In genomic region chr11:86690383-86690782, GRCm38 (mm10) we compare ENCODE assay signal across 21 mouse cellular contexts. TPM values are rescaled to one million over a fixed set of nuclear protein-coding genes. Genes with fewer than 3 reads are reported as not detected.
DNase-seq lines count a peak whose midpoint lies in the region; ATAC-seq and TF ChIP-seq lines count a peak whose summit lies in the region.
"Had no signal": no experiment of that assay in that cellular context is flagged by ENCODE, and none has a peak within 500 bp of the region (broad histone marks: within the 10 kb centered on the region; RNA-seq: fewer than 3 reads in every experiment).

No protein-coding gene starts in this region.

- 89% methylated on average over 3 of the region's 3 CpGs for WGBS in kidney, embryonic 15.5 days
- WGBS in midbrain, postnatal 0 days: 97% methylated on average over 3 of the region's 3 CpGs

- H3K4me1 ChIP-seq in kidney, embryonic 15.5 days: peaks cover 13% of the 10 kb centered on the region
- H3K4me1 ChIP-seq in CH12.LX (ENCODE audit: control insufficient read depth in 1 of 2, insufficient read depth in 2 of 2) (peaks cover 7 to 38% of the 10 kb centered on the region in 2 experiments; a peak in 3 of 4 replicates), MEL (ENCODE audit: control insufficient read depth in 1 of 2, insufficient read depth in 2 of 2, low read length in 2 of 2) (peaks cover 11 to 14% of the 10 kb centered on the region in 2 experiments)
- no peaks in the 10 kb centered on the region for H3K4me1 ChIP-seq in midbrain, postnatal 0 days (ENCODE audit: insufficient read depth, low read length)

- H3K79me2 ChIP-seq in CH12.LX (replicated peaks; ENCODE audit: control insufficient read depth, extremely low read depth, insufficient read depth, poor library complexity, severe bottlenecking): peaks cover 56% of the 10 kb centered on the region
- peaks cover 25% of the 10 kb centered on the region for H3K79me2 ChIP-seq in MEL (ENCODE audit: control insufficient read depth, insufficient read depth, low read length, poor library complexity)

- peaks cover 83% of the 10 kb centered on the region for H3K36me3 ChIP-seq in kidney, embryonic 15.5 days
- peaks cover 50 to 91% of the 10 kb centered on the region in 2 experiments for H3K36me3 ChIP-seq in CH12.LX (replicated peaks in 1 of 2; ENCODE audit: control insufficient read depth in 1 of 2, insufficient read depth in 1 of 2, low read length in 1 of 2)
- H3K36me3 ChIP-seq in MEL (ENCODE audit: control insufficient read depth in 1 of 2, insufficient read depth in 2 of 2, low read length in 2 of 2): peaks cover 45 to 58% of the 10 kb centered on the region in 2 experiments
- H3K36me3 ChIP-seq in midbrain, postnatal 0 days (ENCODE audit: insufficient read depth, low read length): peaks cover 30% of the 10 kb centered on the region; the same call in 1 of the 2 replicates

- DNase-seq in kidney, adult 18-20 months: no peak
- DNase-seq in CH12.LX (ENCODE audit: extremely low read depth): no peak
- no peak for DNase-seq in MEL (ENCODE audit: low read depth, low spot score)
- DNase-seq in midbrain, postnatal 0 days (ENCODE audit: low spot score): no peak
- DNase-seq: adrenal gland, postnatal 10 days; adrenal gland, postnatal 36 days; cerebellum, adult 18-20 months; cerebellum, adult 9-10 months; cerebellum, postnatal 14 days; forebrain, postnatal 0 days; gastrocnemius, postnatal 25 days; heart, adult 2 months had no signal

- H3K4me3 ChIP-seq in kidney, embryonic 15.5 days (replicated peaks): no peak overlapping the region
- H3K4me3 ChIP-seq in CH12.LX (replicated peaks in 1 of 3; ENCODE audit: low read depth in 2 of 3, low read length in 2 of 3, poor library complexity in 1 of 3) (no peak overlapping the region), MEL (ENCODE audit: control insufficient read depth in 1 of 2, insufficient read depth in 1 of 2, low read depth in 2 of 2, low read length in 2 of 2) (no peak overlapping the region)
- H3K4me3 ChIP-seq in midbrain, postnatal 0 days (ENCODE audit: low read depth, low read length): no peak overlapping the region
- H3K4me3 ChIP-seq: heart, adult 2 months; heart, embryonic 10.5 days; heart, embryonic 13.5 days; hindbrain, embryonic 12.5 days; hindbrain, embryonic 15.5 days had no signal

- TF ChIP-seq POLR2A in CH12.LX (IDR thresholded peaks at IDR 0.05; ENCODE audit: low read depth, low read length) (no peak), MEL (IDR thresholded peaks at IDR 0.05; ENCODE audit: control insufficient read depth in 1 of 2, insufficient read depth in 1 of 2, low read depth in 1 of 2, low read length in 2 of 2, poor library complexity in 1 of 2) (peak in 1 of 2 experiments; percentile 42; a peak in 2 of 4 replicates)

- H3K4me2 ChIP-seq in kidney, embryonic 15.5 days: no peak overlapping the region
- H3K4me2 ChIP-seq in CH12.LX (ENCODE audit: insufficient read depth, low read depth, poor library complexity, severe bottlenecking): no peak overlapping the region
- H3K4me2 ChIP-seq in midbrain, postnatal 0 days (ENCODE audit: low read depth, low read length, poor library complexity, severe bottlenecking): no peak overlapping the region
- H3K4me2 ChIP-seq: heart, embryonic 13.5 days; hindbrain, embryonic 12.5 days; hindbrain, embryonic 15.5 days had no signal

- TF ChIP-seq CTCF in CH12.LX (conservative IDR thresholded peaks at IDR 0.05 in 1 of 2, IDR thresholded peaks at IDR 0.05 in 1 of 2; ENCODE audit: low read depth in 2 of 2, low read length in 2 of 2) (no peak), MEL (IDR thresholded peaks at IDR 0.05 in 2 of 3, conservative IDR thresholded peaks at IDR 0.05 in 1 of 3; ENCODE audit: control insufficient read depth in 1 of 3, insufficient read depth in 1 of 3, low read depth in 2 of 3, low read length in 3 of 3, poor library complexity in 1 of 3, severe bottlenecking in 1 of 3) (no peak)
- no peak for TF ChIP-seq CTCF in midbrain, postnatal 0 days (IDR thresholded peaks at IDR 0.05)

- H3K27ac ChIP-seq in kidney, embryonic 15.5 days: peak overlapping the region; percentile 48
- H3K27ac ChIP-seq in CH12.LX (ENCODE audit: insufficient read depth, low read depth): peak overlapping the region; percentile 51
- peak overlapping the region; percentile 48; the same call in 1 of the 2 replicates for H3K27ac ChIP-seq in MEL (ENCODE audit: control insufficient read depth, low read depth, low read length)
- no peak overlapping the region for H3K27ac ChIP-seq in midbrain, postnatal 0 days (ENCODE audit: low read depth, low read length)
- H3K27ac ChIP-seq: heart, adult 2 months; heart, embryonic 10.5 days; heart, embryonic 13.5 days; hindbrain, embryonic 12.5 days; hindbrain, embryonic 15.5 days had no signal

- no peak for TF ChIP-seq RAD21 in CH12.LX (IDR thresholded peaks at IDR 0.05; ENCODE audit: low read depth, low read length)
- TF ChIP-seq RAD21 in MEL (IDR thresholded peaks at IDR 0.05; ENCODE audit: low read depth, low read length): no peak

- no peaks in the 10 kb centered on the region for H3K9me3 ChIP-seq in kidney, embryonic 15.5 days (replicated peaks)
- H3K9me3 ChIP-seq in CH12.LX (replicated peaks; ENCODE audit: low read length) (no peaks in the 10 kb centered on the region), MEL (replicated peaks; ENCODE audit: insufficient read depth, low read length) (no peaks in the 10 kb centered on the region)
- no peaks in the 10 kb centered on the region for H3K9me3 ChIP-seq in midbrain, postnatal 0 days (ENCODE audit: low read length)
- H3K9me3 ChIP-seq: heart, embryonic 10.5 days; heart, embryonic 13.5 days; hindbrain, embryonic 12.5 days; hindbrain, embryonic 15.5 days had no signal

- H3K9ac ChIP-seq in kidney, embryonic 15.5 days: no peak overlapping the region
- H3K9ac ChIP-seq in CH12.LX (ENCODE audit: insufficient read depth, low read depth) (peak overlapping the region; percentile 53; the same call in 1 of the 2 replicates), MEL (ENCODE audit: control insufficient read depth, low read depth, low read length, poor library complexity, severe bottlenecking) (no peak overlapping the region)
- no peak overlapping the region for H3K9ac ChIP-seq in midbrain, postnatal 0 days (replicated peaks; ENCODE audit: low read length, poor library complexity, severe bottlenecking)
- H3K9ac ChIP-seq: forebrain, postnatal 0 days; heart, embryonic 13.5 days; hindbrain, embryonic 12.5 days; hindbrain, embryonic 15.5 days had no signal

- no peak for ATAC-seq in kidney, embryonic 15.5 days (replicated peaks; ENCODE audit: low FRiP score)
- no peak for ATAC-seq in midbrain, postnatal 0 days (ENCODE audit: low FRiP score)
- ATAC-seq in megakaryocyte, adult 5-6 weeks (ENCODE audit: poor library complexity, severe bottlenecking): no peak
- ATAC-seq: CD4-positive, CD25-positive, alpha-beta regulatory T cell, adult 4 months; forebrain, embryonic 14.5 days; forebrain, postnatal 0 days; Patski had no signal

- H3K27me3 ChIP-seq in kidney, embryonic 15.5 days: no peaks in the 10 kb centered on the region
- H3K27me3 ChIP-seq in CH12.LX (replicated peaks) (no peaks in the 10 kb centered on the region), MEL (ENCODE audit: control insufficient read depth in 1 of 2, insufficient read depth in 2 of 2, low read length in 2 of 2) (no peaks in the 10 kb centered on the region)
- H3K27me3 ChIP-seq in midbrain, postnatal 0 days (ENCODE audit: insufficient read depth, low read length): no peaks in the 10 kb centered on the region
- H3K27me3 ChIP-seq: heart, embryonic 13.5 days; hindbrain, embryonic 12.5 days; hindbrain, embryonic 15.5 days; Patski had no signal

- dilution Hi-C loops in CH12.LX (cut with MboI; ENCODE audit: extremely low pct_ligation_motif_present, extremely low pct_unique_long_range_greater_than_20kb, low sequenced_read_pairs): no loop called here

- TF ChIP-seq EP300 in CH12.LX (IDR thresholded peaks at IDR 0.05; ENCODE audit: low read length) (no peak), MEL (IDR thresholded peaks at IDR 0.05; ENCODE audit: low read depth in 1 of 2, low read length in 2 of 2) (no peak)

- in situ Hi-C loops in CH12.LX (cut with MboI; ENCODE audit: low pct_ligation_motif_present, low pct_unique_long_range_greater_than_20kb, low sequenced_read_pairs): loop anchor here (10.0 kb wide), 1 partner anchor 144 kb away; no protein-coding TSS in a partner anchor

TF ChIP-seq in CH12.LX, 34 proteins besides CTCF, POLR2A, EP300 and RAD21:
- TF ChIP-seq RCOR1 (conservative IDR thresholded peaks at IDR 0.05; ENCODE audit: low read depth, low read length) (no peak), ZNF384 (IDR thresholded peaks at IDR 0.05; ENCODE audit: low read depth, low read length) (no peak)

TF ChIP-seq in MEL, 35 proteins besides CTCF, POLR2A, EP300 and RAD21 (continues in another document):
- 0 out of 2 replicates have a peak, but pooled peaks have one; percentile 26 for TF ChIP-seq SIN3A (IDR thresholded peaks at IDR 0.05; ENCODE audit: low read length)
- TF ChIP-seq ZMIZ1 (IDR thresholded peaks at IDR 0.05; ENCODE audit: low read depth, low read length): peak; percentile 24; the same call in 1 of the 2 replicates
- peak; percentile 60; the same call in 1 of the 2 replicates for TF ChIP-seq POLR2AphosphoS2 (IDR thresholded peaks at IDR 0.05; ENCODE audit: low read length)

RNA-seq across cellular contexts. Expression of gene Ptrh2, which starts 6.6 kb away (rescaled TPM):
- 35.8 and 38.2 TPM in 2 replicates for polyA plus RNA-seq in kidney, embryonic 15.5 days (2015; fragmentation: Nextera tagmentation; extraction: Ambion mirVana)
- total RNA-seq in CH12.LX (2012; rRNA removed) (29.8 and 39.4 TPM in 2 replicates), CH12.LX (2014; rRNA removed) (34.7 and 40.9 TPM in 2 replicates), MEL (2012; rRNA removed) (37.3 and 40.3 TPM in 2 replicates)
- polyA plus RNA-seq in CH12.LX (2012; ENCODE audit: insufficient read length, low read depth) (48.2 and 54.5 TPM in 2 replicates), MEL (2012; ENCODE audit: insufficient read depth in 1 of 2, insufficient read length in 2 of 2, low read depth in 1 of 2, low replicate concordance in 2 of 2, missing spikeins in 1 of 2) (10 to 100 TPM in 1 of 2 experiments, not detected in 1; 30.0 TPM)
- total RNA-seq in midbrain, postnatal 0 days (2014; rRNA removed): 14.8 and 15.8 TPM in 2 replicates
- polyA plus RNA-seq in midbrain, postnatal 0 days (2015; fragmentation: Nextera tagmentation; extraction: Ambion mirVana): 22.5 and 22.8 TPM in 2 replicates
- 11.8 and 12.2 TPM in 2 replicates for total RNA-seq in megakaryocyte, adult 5-6 weeks (2015)
- 12.9 and 14.6 TPM in 2 replicates for total RNA-seq in megakaryocyte, adult 5-6 weeks (2017)

RNA-seq across cellular contexts. Expression of gene Vmp1, which starts 6.7 kb away (rescaled TPM):
- polyA plus RNA-seq in kidney, embryonic 15.5 days (2015; fragmentation: Nextera tagmentation; extraction: Ambion mirVana): 139 and 144 TPM in 2 replicates
- 80.9 and 86.9 TPM in 2 replicates for total RNA-seq in CH12.LX (2012; rRNA removed)
- total RNA-seq in CH12.LX (2014; rRNA removed): 209 and 231 TPM in 2 replicates
- polyA plus RNA-seq in CH12.LX (2012; ENCODE audit: insufficient read length, low read depth): 166 and 167 TPM in 2 replicates
- 61.8 and 64.4 TPM in 2 replicates for total RNA-seq in MEL (2012; rRNA removed)
- 10 to 100 TPM in 1 of 2 experiments, not detected in 1; 94.9 TPM for polyA plus RNA-seq in MEL (2012; ENCODE audit: insufficient read depth in 1 of 2, insufficient read length in 2 of 2, low read depth in 1 of 2, low replicate concordance in 2 of 2, missing spikeins in 1 of 2)
- total RNA-seq in midbrain, postnatal 0 days (2014; rRNA removed): 45.3 and 73.0 TPM in 2 replicates
- 136 TPM in 2 replicates for polyA plus RNA-seq in midbrain, postnatal 0 days (2015; fragmentation: Nextera tagmentation; extraction: Ambion mirVana)
- total RNA-seq in megakaryocyte, adult 5-6 weeks (2015): 172 and 215 TPM in 2 replicates
- 137 and 163 TPM in 2 replicates for total RNA-seq in megakaryocyte, adult 5-6 weeks (2017)
